Mouse (Mus musculus) liver (tissue): ENCODE data around the gene Shld1.

ENCODE experiments used
- DNase-seq: peaks from one replicate; pipeline ENCODE4 v3.0.0-alpha.2; 2020; ENCODE audit warnings: mixed read lengths

Gene Shld1

DNA sequence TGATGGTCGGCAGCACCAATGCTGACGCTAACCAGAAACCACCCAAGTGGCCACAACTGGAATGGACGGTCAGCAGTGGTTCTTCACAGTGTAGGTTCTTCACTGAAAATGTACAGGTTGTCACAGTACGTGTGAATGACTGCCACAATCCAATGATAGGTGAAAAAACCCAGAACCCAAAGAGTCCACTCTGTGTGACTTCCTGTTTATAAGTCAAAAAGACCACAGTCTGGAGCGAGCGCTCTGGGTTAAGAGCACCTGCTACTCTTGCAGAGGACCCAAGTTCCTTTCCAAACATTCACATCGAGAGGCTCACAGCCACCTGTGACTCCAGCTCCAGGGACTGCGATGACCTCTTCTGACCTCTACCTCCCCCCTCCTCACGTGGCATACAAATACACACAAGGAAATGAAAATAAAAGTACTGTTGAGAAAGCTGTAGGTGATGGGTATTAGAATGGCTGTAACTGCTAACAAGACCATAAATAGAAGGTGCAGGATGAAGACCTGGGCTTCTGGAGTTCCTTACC is 38.7 kb downstream of the Shld1 start:
- DNase-seq: no peak

DNA sequence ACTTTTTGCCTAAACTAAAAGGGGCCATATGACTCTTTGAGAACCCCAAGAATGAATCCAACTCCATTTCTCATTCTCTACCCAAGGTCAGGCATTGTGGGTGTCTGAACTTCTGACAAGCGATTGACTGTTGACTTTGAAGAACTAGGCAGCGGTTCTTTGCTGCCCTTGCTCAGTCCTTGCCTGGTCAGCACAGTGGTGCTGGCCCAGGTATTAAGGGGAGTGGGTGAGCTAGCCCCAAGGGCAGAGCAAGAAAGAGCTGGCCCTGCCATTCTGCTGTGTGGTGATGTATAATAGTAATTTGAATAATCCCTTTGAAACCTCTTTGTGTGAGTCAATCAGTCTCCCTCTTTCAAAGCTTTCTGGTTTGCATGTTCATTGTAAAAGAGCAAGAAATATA is 39.4 kb downstream of the Shld1 start:
- DNase-seq: no peak

DNA sequence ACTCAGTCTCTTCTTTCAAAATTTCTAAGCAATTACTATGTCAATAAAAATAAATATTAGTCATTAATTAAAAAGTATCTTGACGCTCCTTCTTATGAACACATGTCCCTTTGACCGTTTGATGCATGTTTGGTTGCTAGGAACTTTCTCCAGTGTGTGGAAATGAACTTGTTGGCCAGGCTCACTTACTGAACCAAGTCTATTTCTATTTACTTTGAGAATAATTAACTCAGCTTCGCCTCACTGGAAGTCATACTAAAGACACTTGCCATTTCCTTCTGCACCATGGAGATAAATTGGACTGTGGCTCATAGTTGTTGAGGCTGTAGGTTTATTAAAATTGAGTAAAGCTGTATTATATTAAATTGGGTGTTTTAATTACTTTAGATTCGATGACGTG is 46.2 kb downstream of the Shld1 start:
- no peak for DNase-seq

DNA sequence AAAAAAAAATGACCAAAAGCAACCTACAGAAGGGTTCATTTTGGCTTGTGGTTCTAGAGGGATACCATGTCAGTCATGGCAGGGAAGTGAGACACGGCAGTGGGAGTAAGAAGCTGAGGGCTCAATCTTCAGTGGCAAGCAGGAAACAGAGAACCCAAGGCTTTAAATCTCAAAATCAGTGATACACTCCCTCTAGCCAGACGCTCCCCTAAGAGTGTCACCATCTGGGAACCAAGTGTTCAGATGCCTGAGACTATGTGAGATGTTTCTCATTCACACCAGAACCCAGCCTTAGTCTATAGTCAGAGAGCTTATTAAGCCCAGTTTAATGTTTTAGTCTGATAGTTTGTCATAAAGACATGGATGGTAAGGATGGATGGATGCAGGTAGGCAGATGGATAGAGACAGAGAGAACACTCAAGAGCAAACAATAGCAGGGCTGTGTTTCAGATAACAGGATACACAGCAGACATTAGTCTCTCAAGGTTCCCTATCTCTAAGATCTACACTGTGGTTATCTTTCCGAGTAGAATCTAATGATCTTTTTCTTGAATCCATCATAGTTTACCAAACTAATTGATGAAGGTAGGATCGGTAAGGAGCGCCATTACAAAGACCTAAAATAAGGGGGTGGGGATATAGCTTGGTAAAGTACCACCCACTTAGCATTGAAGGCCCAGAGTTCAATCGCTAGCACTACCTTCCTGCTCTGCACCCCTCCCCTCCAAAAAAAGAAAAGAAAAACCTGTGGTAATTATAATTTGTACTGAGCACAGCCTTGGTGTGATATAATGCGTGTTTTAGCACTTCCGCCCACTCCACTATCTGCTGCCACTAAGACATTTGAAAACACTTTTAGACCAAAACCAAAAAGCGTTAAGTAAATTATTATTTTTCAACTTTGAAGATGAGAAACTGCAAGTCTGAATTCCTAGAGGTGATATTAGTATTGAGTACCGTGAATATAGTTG is 47.2 kb downstream of the Shld1 start:
- no peak for DNase-seq

DNA sequence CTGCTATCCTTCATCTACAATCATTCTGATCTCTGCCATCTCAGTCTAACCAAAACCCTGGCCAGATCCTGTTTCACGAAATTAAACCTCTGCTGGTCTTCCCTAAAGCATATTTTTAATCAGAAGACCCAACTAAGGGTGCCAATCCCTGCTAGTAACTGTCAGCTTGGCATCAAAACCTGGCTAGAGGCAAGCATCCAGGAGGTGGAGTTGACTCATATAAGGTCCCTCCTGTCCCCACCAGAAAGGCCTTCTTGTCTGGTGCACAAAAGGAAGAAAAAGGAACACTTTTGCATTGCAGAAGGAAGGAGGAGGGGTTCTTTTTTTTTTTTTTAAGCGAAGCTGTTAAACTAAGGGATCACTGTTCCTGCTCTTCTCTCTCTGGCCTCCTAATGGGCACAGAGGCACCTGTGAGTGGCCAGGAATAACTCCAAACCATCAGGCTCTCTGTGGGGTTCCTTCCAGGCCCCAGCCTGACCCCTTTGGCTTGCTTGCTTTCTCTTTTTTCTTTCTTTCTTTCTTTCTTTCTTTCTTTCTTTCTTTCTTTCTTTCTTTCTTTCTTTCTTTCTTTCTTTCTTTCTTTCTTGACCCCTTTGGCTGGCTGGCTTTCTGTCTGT is 52.2 kb downstream of the Shld1 start:
- no peak for DNase-seq

DNA sequence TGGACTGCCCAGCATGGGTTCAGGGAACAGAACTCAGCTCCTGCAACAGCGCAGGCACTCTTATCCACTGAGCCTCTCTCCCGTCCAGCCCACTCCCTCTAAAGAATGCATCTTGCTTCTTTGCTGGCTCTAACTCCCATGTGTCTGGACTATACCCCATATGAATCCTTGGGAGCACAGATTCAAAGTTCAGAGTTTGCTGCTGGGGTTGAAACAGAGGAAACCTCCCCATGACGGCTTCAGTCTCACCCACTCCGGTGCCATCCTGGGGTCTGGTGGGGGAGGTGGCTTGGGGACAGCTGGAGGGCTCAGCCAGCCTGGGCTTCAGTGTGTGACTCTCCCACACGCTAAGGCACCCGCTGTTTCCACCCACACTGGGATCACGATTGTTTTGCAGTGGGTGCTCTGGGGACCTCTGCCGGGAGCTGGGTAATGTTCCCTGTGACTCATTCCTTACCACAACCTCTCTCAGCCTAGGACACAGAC is 55.2 kb downstream of the Shld1 start:
- DNase-seq: no peak

DNA sequence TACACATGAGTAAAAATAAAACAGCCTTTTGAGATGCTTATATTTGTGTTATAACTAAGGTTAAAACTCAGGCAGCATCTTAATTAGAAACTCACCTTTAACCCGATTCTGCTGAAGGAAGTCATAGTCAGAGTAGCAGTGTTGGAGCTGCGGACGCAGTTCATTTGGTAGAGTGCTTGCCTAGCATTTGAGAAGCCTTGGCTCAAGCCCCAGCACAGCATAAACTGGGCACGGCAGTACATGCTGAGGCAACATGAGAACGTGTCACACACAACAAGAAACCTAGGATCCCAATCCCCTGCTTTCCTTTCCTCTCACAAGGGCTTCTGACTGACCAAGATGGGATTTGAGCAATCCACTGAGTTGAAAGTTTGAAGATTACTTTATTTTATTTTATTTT is 58.1 kb downstream of the Shld1 start:
- DNase-seq: no peak

DNA sequence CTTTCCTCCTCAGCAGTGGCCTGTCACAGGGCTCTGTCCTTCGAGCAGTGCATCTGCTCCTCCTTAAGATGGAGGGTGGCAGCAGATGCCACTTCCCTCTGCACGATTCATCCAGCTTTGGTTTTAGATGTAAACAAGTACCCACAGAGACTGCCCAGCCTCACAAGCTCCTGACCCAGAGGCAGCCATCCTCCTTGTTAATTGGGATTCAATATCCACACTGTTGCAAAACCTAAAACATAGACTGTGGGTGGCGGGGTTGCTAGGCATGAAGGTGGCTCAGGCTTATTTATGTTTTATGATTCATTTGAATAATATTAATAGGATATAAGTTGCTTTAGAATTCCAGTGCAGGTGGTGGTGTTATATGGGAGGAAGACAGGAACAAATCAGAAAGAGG is 59.4 kb downstream of the Shld1 start:
- DNase-seq: no peak

DNA sequence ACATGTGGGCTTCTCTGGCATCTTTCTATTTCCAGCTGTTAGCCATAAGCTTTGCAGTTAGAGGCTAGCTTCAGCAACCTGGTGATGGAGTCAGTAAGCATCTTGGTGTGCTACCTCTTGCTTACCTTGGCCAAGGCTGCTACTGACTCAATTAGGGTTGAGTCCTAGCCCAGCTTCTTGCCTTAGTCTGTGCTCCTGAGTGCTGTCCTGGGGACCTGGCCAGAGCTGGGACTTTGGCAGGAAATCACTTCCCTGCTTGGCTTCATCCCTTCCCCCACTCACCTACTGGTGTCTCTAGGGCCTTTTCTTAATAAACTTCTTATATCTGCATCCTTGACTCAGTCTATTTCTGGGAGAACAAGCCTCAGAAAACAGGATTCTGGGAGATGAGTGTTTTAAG is 64.0 kb downstream of the Shld1 start:
- no peak for DNase-seq

DNA sequence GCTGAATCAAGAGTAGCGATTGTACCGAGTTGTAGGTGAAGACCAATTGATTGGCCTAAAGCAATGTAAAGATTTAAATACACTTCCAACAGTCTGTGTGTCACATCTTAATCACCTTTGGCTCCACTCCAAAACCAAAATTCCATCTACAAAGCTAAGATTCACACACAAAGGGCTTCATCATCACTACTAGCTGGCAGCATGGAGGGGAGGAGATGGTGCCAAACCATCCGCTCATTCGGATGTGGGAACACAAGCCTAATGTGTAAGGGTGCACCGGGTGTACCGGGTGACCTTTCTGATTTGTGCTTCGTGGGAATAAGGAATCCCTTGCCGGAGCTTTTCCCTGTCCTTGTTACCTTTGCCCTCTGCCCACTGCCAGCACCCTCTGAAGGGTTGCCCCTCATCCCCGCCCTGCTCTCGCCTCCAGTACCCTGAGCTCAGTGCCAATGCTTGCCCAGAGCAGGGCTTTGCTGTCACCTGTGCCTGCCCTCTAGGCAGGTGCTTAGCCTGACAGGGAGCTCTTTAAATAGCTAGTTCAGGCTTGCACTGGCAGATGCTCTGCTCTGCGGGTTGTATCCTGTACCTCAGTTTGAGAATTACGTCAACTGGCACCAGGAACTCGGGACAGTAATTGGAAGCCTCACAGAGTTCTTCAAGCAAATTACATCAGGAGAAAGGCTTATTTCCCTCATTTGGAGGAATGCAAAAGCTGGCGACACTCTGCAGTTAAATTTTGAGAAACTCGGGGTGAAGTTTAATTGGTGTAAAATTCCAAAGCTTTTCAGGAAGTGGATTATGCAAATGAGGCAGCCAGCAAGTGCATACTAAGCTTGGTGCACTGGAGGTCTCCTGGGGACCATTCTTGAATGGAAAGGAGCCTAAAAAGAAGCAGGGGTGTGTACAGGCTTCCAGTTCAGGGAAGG is 64.7 kb downstream of the Shld1 start:
- no peak for DNase-seq

DNA sequence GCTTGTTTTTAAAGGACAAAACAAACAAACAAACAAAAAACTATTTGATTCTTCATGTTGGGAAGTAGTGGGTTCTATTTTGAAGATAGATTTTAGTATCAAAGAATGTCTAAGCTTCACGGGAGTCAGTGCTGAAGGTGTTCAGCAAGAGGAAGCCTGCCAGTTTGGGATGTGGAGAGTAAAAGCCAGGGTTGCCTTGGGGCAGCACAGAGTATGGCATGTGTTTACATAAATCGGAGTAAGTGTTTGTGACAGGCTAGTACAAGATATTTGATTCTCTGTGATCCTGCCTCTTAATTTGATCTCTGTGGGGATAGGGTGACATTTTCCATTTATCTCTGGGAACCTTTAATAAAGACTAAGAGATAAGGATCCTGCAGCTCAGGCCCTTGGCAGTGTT is 65.7 kb downstream of the Shld1 start:
- DNase-seq: no peak

DNA sequence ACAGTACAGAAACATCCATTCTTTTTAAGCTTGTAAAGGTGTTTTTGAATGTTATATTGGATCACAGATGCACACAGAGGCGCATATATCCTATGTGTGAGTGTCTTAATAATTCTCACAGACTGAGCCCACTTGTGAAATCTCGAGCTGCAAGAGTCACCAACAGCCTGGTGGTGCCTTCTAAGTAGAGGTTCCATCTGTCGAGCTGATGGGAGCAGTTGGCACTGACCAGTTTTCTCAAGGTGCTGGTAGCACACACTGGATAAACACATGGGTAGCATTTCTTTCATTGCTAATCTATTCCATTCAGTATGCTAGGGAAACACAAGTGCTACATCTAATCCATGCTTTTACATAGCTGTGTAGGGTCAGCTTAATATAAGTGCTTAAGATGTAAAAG is 66.4 kb downstream of the Shld1 start:
- DNase-seq: no peak

DNA sequence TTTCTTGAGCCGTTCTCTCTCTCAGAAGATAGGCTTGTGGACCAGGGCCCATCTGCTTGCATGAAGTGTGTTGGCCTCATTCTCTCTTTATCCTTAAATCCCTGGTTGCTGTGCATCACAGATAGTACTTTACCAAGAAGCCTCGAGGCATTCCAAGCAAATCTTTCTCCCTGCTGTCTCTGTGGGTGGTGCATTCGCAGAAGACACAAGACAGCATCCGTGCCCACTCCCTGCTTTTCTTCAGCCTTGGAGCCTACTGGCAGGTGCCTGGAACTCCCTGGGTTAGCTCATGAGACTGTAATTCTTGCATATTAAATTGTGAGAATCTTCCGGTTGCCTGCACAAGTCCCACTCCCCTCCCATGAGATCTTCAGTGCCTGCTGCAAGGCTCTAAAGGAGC is 71.2 kb downstream of the Shld1 start:
- DNase-seq: no peak

DNA sequence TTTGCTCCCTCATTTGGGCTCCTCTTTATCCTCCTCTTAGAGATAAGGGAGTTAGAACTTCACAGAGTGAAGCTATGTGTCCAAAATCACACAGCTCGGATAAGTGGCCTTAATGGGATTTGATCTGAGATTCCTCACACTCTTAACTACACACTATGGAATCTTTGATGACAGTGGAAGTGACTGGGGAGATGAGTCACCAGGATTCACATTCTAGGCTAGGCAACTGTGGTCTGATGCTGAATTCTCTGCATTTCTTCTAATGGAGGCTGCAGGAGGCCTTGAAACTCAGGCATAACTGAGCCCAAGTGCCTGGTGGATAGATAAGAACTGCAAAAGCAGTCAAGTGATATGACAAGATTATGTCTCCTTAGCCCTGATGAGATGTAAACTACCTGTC is 84.1 kb downstream of the Shld1 start:
- DNase-seq: no peak

DNA sequence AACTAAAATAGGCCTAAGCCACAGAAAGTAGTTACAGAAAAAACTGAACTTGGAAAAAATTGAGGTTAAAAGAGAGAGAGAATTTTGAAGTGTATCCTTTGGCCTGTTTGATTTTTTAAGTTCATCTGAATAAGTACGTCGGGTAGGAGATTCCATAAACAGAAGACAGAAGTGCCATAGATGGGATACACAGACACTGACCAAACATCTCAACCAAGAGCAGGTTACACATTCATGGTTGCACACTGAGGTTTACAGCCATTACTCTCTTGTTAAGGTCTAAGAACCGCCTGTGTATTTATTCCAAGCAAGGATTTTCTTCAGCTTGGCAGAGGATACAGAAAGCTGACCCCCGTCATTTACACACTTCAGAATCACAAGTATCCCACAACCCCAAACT is 94.2 kb downstream of the Shld1 start, which contains the start of gene Chgb:
Gene Chgb (plus strand): TSS at position 301 of the 400 bp plus-strand sequence.
- no peak for DNase-seq

DNA sequence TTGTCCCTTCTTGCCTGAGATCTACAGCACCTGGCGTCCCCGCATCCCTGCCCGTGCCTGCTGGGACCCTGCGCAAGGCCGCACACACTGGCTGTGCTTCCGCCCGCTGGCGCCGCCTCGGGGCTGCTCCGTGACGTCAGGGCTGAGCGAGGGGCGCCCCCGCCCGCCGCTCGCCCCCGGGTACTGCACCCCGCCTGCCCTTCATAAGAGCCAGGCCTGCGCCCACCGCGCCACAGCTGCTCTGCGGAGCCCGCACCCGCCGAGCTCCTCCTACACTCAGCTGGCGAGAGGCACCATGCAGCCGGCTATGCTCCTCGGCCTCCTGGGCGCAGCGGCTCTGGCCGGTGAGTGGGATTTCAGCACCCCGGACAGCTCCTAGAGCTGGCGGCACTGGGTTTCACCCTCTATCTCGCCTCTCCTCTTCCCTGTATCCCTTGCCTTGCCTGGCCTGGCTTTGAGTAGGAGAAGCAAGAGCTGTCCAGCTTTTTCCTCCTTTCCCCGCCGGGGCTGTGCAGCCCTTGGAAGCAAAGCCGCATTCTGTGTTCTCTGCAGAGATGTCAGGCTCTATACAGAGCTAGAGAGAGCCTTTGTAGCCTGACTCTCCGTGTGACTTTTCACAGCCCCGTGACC is 94.8 kb downstream of the Shld1 start:
- peak; percentile 86 for DNase-seq

DNA sequence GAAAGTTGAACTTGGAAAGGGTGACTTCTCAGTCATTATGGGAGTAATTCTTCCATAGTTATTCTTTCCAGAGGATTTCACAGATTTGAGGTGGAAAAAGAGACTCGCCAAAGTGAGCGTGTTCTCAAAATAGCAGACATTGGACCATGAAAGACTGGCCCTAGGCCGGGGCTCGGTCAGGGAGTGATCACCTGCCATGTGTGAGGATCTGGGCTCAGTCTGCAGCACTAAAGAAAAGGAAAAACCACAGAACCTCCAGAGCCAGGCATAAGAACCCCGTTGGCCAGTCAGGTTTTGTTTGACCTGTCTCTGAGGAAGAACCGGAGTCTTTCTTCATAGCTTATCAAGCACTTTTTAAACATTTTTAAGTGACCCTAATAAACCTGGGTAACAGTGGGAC is 97.3 kb downstream of the Shld1 start:
- no peak for DNase-seq

DNA sequence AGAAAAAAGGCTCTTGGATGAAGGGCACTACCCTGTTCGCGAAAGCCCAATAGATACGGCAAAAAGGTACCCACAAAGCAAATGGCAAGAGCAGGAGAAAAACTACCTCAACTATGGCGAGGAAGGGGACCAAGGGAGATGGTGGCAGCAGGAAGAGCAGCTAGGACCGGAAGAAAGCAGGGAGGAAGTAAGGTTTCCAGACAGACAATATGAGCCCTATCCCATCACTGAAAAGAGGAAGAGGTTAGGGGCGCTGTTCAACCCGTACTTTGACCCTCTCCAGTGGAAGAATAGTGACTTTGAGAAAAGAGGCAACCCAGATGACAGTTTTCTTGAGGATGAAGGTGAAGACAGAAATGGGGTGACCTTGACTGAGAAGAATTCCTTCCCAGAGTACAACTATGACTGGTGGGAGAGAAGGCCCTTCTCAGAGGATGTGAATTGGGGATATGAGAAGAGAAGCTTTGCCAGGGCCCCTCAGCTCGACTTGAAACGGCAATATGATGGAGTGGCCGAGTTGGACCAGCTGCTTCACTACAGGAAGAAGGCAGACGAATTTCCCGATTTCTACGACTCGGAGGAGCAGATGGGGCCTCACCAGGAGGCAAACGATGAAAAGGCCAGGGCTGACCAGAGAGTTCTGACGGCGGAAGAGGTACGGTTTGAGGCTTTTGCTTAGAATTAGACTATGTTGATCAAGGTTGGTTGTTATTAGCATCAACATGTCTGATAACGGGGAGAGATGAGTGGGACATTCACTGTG is 106.9 kb downstream of the Shld1 start:
- DNase-seq: no peak

DNA sequence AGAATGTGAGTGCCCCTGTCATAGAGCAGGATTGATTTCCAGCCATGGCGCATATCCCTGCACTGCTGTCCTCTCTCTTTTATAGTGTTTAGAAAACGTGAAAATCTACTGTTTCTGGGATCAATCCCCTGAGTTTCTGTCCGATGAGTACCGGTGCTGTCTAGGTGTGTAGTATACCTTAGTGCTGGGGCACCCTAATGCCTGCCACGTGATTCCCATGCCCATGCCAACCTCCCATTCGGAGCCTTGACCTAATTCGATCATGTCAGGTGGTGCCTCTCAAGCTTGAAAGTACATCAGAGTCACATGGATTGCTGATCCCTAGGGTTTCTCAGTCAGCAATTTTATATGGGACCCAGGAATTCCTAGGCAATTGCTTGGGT is 107.5 kb downstream of the Shld1 start:
- no peak for DNase-seq
